Mouse (Mus musculus) heart, embryonic 14.5 days (tissue): ENCODE results near the gene Coq10a. TPM values are rescaled to one million over a fixed set of nuclear protein-coding genes. Genes with fewer than 3 reads are reported as not detected.

Source experiments
- ATAC-seq: fragments of 200-750 bp; cut with Nextera tagmentation; 2 replicates; pipeline ENCODE4 v1.8.0; 2017; ENCODE audit warnings: low read depth, moderate TSS enrichment; ENCODE audit not compliant: insufficient number of reproducible peaks, insufficient read depth, low FRiP score
- H3K27ac ChIP-seq, 2 experiments: fragments of 200-500 bp in 1 of 2; fragments of 300-500 bp in 1 of 2; sonication (generic) in 1 of 2; replicated peaks in 1 of 2; 2 replicates each; pipeline ENCODE4 v1.5.1; 2012 to 2014; ENCODE audit warnings: low read depth in 2 of 2, low read length in 2 of 2, control low read depth in 1 of 2, mild to moderate bottlenecking in 1 of 2, mixed read lengths in 1 of 2; ENCODE audit not compliant: control insufficient read depth in 1 of 2, insufficient read depth in 1 of 2
- H3K27me3 ChIP-seq: fragments of 300-500 bp; sonication (generic); 2 replicates; pipeline ENCODE4 v1.6.1; 2014; ENCODE audit warnings: mild to moderate bottlenecking, low read length, control low read depth; ENCODE audit not compliant: control insufficient read depth, insufficient read depth
- H3K36me3 ChIP-seq: fragments of 300-500 bp; sonication (generic); 2 replicates; pipeline ENCODE4 v1.6.1; 2014; ENCODE audit warnings: mild to moderate bottlenecking, control low read depth, low read length, mixed read lengths; ENCODE audit not compliant: control insufficient read depth, insufficient read depth
- H3K4me1 ChIP-seq, 2 experiments: fragments of 200-500 bp in 1 of 2; fragments of 300-500 bp in 1 of 2; sonication (generic) in 1 of 2; 2 replicates each; pipeline ENCODE4 v1.6.1; 2012 to 2014; ENCODE audit warnings: low read length in 2 of 2, control low read depth in 1 of 2, mixed read lengths in 1 of 2; ENCODE audit not compliant: control insufficient read depth in 2 of 2, insufficient read depth in 2 of 2
- H3K4me2 ChIP-seq: fragments of 300-500 bp; sonication (generic); 2 replicates; pipeline ENCODE4 v1.6.1; 2014; ENCODE audit warnings: mild to moderate bottlenecking, low read length
- H3K4me3 ChIP-seq, 2 experiments: fragments of 200-500 bp in 1 of 2; fragments of 300-500 bp in 1 of 2; sonication (generic) in 1 of 2; 2 replicates each; pipeline ENCODE4 v1.5.1; 2012 to 2014; ENCODE audit warnings: low read length in 2 of 2, mild to moderate bottlenecking in 2 of 2, control low read depth in 1 of 2, low read depth in 1 of 2, moderate library complexity in 1 of 2; ENCODE audit not compliant: control insufficient read depth in 1 of 2, insufficient read depth in 1 of 2
- H3K9ac ChIP-seq: fragments of 300-500 bp; sonication (generic); 2 replicates; pipeline ENCODE4 v1.6.1; 2014; ENCODE audit warnings: mild to moderate bottlenecking, low read length
- H3K9me3 ChIP-seq: fragments of 300-500 bp; sonication (generic); 2 replicates; pipeline ENCODE4 v1.6.1; 2016; ENCODE audit warnings: low read length, control low read depth; ENCODE audit not compliant: control insufficient read depth
- WGBS: fragments of 180-500 bp; shearing (Covaris S2); extraction: QIAGEN DNeasy Blood & Tissue Kit; methylation state at CpG from one replicate; pipeline ENCODE4 v1.1.7; 2014; 5-methylcytosine and 5-hydroxymethylcytosine counted together
- polyA plus RNA-seq: library from polyadenylated mRNA; unstranded; fragments of >200 nt; fragmentation: Nextera tagmentation; extraction: Ambion mirVana; gene quantifications from 2 replicates; pipeline ENCODE4 v1.2.1, GENCODE M21; 2014

Coq10a gene
- 23.5 TPM in 2 replicates for polyA plus RNA-seq

DNA sequence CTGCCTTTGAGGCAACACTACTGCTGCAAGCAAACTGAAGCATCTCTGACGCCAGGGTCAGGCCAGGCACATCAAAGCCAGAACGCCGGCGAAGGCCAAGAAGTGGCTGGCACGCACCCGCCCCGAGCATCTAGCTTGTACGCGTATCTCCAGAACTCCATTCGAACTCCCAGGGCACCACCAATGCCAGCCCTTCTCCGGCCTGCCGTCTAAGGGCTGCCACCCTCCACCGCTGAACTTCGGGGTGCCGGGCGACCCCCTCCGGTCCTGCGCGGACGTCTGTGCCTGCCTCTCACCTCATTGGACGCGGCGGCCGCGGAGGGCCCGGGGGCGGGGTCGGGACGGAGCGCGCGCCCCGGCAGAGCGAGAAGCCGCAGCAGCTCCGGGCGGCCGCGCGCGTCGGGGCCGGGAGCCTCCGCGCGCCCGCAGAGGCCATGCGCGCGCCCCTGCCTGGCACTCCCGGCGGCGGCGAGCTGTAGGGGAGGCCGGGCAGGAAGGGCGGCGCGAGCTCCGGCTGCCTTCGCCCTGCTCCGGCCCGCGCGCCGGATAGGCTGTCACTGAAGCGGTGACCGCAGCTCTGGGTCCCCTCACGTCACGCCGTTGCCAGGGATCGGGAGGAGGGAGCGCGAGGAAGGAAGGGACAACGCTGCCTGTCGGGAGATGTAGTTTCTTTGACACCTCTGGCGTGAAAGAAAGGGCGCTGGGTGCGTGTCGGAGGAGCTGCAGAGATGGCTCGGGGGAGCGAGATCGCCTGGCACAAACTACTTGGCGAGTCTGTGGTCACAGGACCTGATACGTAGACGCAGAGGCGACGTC lies at the start of gene Coq10a:
Gene Coq10a (minus strand): TSS at position 596 of the 816 bp plus-strand sequence.
- H3K4me2 ChIP-seq, result peak within 1 kb of the TSS; percentile 89
- H3K9ac ChIP-seq, result peak within 1 kb of the TSS; percentile 78
- peak; percentile 96 for ATAC-seq
- no peaks in the 10 kb centered on the region for H3K27me3 ChIP-seq
- H3K4me3 ChIP-seq, result peak within 1 kb of the TSS; percentile 68 to 69
- WGBS, result under 1% methylated on average over 77 of the region's 87 CpGs
- H3K9me3 ChIP-seq, result no peaks in the 10 kb centered on the region
- H3K36me3 ChIP-seq, result peaks cover 17% of the 10 kb centered on the region
- peaks cover 8 to 16% of the 10 kb centered on the region in 2 experiments for H3K4me1 ChIP-seq
- H3K27ac ChIP-seq, result peak within 1 kb of the TSS; percentile 88 to 90

DNA sequence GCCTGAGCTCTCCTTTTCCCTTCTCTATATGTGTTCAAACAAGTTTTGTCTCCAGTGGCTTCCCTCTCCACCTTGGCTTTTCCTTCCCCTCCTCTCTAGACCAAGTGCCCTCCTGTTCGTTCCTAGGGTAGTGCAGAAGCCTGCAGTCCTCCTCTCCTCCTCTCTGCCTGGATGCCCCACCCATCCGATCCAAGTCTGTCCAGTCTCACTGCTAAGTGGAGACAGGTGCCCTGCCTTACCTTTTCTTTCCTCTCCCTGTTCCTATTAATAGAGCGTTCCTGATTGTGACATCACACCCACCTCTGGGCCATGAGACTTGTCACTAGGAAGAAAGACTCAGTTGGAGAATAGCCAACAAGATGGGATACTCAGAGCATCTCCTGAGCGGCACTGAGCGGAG lies 46.1 kb upstream of the Coq10a start:
- no peak overlapping the region for H3K4me2 ChIP-seq
- no peak for ATAC-seq
- H3K27me3 ChIP-seq, result no peaks in the 10 kb centered on the region
- H3K9me3 ChIP-seq, result no peaks in the 10 kb centered on the region
- no peak overlapping the region for H3K9ac ChIP-seq
- 76% methylated on average over 5 of the region's 5 CpGs for WGBS
- peaks cover 62% of the 10 kb centered on the region for H3K36me3 ChIP-seq
- peaks cover 6 to 23% of the 10 kb centered on the region in 2 experiments for H3K4me1 ChIP-seq
- H3K4me3 ChIP-seq, result no peak overlapping the region
- no peak overlapping the region for H3K27ac ChIP-seq

DNA sequence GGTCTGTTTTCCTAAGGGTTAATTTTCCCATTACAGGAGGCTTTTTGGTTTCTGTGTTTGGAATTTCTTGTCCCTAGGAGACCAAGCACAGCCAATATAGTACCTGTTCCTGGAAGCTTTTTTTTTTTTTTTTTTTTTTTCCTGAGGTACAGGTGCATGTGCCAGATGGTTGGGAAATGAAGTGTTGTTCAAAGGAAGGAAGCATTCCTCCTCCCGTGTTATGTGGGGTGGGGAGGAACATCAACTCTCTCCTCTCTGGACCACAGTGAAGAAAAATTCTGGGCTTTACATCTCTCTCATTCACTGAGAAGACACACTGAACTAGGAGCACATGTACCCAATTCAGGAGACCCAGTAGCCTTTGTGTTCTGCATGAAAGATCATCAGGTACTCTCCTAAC lies 44.3 kb upstream of the Coq10a start:
- peaks cover 10 to 30% of the 10 kb centered on the region in 2 experiments for H3K4me1 ChIP-seq
- H3K27me3 ChIP-seq, result no peaks in the 10 kb centered on the region
- no peak overlapping the region for H3K4me3 ChIP-seq
- 66% methylated on average over 1 of the region's 1 CpGs for WGBS
- H3K36me3 ChIP-seq, result peaks cover 49% of the 10 kb centered on the region
- no peaks in the 10 kb centered on the region for H3K9me3 ChIP-seq
- H3K9ac ChIP-seq, result no peak overlapping the region
- no peak for ATAC-seq
- H3K27ac ChIP-seq, result no peak overlapping the region
- H3K4me2 ChIP-seq, result peak overlapping the region; percentile 94; the same call in 1 of the 2 replicates

DNA sequence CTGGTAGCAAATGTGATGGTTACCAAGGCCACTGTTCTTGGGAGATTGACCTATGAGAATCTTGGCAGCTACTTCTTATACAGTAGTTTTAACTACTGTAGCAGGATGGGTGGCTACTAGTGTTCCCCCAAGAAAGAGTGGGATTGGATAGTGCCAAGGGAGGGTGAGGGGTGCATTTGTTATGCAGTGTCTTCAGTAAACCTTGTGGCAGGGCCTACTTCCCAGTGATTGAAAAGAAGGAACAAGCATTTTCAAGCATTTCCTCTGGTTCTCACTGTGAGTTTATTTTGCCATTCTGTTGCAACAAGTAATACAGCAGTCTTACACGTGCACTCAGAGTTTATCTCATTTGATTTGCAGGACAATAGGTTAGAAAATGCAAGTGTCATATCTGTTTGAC lies 43.8 kb upstream of the Coq10a start:
- Histone ChIP-seq H3K4me2 (peak overlapping the region; percentile 94), H3K9ac (peak overlapping the region; percentile 73), H3K4me3 (peak overlapping the region; percentile 80 to 82), H3K27ac (peak overlapping the region in 1 of 2 experiments; percentile 92; a peak in 1 of 4 replicates), H3K36me3 (peaks cover 49% of the 10 kb centered on the region), H3K9me3 (no peaks in the 10 kb centered on the region), H3K27me3 (no peaks in the 10 kb centered on the region), H3K4me1 (peaks cover 10 to 30% of the 10 kb centered on the region in 2 experiments)
- WGBS, result 32% methylated on average over 1 of the region's 1 CpGs
- no peak for ATAC-seq

DNA sequence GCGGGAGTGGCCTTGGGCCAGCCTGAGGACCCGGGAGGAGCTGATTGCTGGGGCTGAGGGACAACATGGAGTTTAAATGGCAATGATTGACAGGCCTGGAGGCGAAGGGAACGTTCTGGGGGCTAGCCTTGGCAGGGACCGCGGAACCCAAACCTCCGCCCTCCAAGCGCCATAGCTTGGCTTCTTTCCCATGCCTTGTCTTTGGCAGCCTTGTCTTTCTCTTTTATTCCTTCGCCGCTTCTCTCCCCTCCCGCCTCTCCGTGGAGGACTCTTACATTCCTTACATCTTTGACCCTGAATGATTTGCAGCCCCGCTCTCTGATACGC lies 43.2 kb upstream of the Coq10a start:
- H3K36me3 ChIP-seq, result peaks cover 49% of the 10 kb centered on the region
- no peaks in the 10 kb centered on the region for H3K27me3 ChIP-seq
- peak overlapping the region; percentile 72 to 92 for H3K27ac ChIP-seq
- under 1% methylated on average over 14 of the region's 14 CpGs for WGBS
- peak overlapping the region; percentile 73 for H3K9ac ChIP-seq
- peak overlapping the region; percentile 94 for H3K4me2 ChIP-seq
- H3K4me1 ChIP-seq, result peaks cover 10 to 30% of the 10 kb centered on the region in 2 experiments
- peak overlapping the region; percentile 80 to 82 for H3K4me3 ChIP-seq
- no peaks in the 10 kb centered on the region for H3K9me3 ChIP-seq
- ATAC-seq, result no peak

DNA sequence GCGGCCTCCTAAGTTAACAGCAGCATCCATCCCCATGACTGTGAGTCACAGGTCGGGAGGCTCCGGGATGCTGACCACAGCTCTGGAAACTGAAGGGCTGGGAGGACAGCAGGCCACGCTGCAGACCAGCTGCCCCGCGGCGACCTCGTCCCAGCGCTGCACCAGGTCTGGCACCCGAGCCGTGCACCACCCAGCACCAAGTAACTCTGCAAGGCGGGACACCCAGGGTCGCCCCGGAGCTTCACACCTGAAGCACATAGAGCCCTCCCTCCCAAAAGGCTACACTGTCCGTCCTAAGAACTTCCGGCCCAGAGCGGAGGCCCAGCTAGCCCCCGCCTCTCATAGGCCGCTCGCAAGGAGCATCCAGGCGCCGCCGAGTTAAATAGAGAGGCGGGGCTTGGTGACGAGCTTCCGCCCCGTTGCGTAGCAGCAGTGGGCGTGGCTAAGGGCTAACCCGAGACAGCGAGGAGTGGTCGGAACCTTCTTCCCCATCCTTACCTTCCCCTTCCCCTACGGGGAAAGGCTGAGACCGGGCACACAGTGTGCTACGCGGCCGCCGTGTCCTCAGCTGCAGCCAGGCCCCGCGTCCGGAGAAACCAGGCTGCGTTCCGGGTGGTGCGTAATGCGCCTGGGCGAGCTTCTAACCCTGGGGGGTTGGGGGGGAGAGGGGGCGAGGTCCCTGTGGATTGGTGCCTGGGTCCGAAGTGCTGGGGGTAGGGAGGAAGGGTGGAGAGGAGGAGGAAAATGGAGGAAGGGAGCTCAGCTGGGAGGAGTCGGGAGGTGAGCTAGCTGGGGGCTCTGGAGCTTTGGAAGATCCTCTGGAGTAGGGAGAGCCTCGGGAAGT lies 42.6 kb upstream of the Coq10a start, which contains the start of the genes Nabp2 and Rnf41:
Gene Nabp2 (minus strand): TSS at position 282 of the 844 bp plus-strand sequence.
Gene Rnf41 (plus strand): TSS at position 447 of the 844 bp plus-strand sequence.
- WGBS, result under 1% methylated on average over 50 of the region's 50 CpGs
- H3K4me2 ChIP-seq, result peak within 1 kb of the TSS; percentile 94
- no peaks in the 10 kb centered on the region for H3K9me3 ChIP-seq
- peaks cover 10 to 30% of the 10 kb centered on the region in 2 experiments for H3K4me1 ChIP-seq
- peaks cover 48% of the 10 kb centered on the region for H3K36me3 ChIP-seq
- peak within 1 kb of the TSS; percentile 73 for H3K9ac ChIP-seq
- peak within 1 kb of the TSS; percentile 80 to 82 for H3K4me3 ChIP-seq
- ATAC-seq, result peak; percentile 86
- H3K27me3 ChIP-seq, result no peaks in the 10 kb centered on the region
- peak within 1 kb of the TSS; percentile 78 to 92 for H3K27ac ChIP-seq

DNA sequence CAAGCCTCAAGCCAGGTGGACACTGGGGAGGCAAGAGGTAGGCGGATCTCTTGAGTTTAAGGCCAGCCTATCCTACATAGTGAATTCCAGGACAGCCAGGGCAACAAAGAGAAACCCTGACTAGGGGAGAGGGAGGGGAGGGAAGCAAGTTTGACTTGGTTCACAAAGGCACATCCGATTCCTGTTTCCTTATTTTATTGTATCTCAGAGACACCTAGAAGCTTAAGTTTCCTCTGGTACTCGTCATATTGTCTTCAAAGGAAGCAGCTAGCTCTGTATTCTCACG lies 41.7 kb upstream of the Coq10a start:
- H3K27me3 ChIP-seq, result no peaks in the 10 kb centered on the region
- H3K27ac ChIP-seq, result peak overlapping the region; percentile 68 to 92
- H3K9me3 ChIP-seq, result no peaks in the 10 kb centered on the region
- H3K4me3 ChIP-seq, result peak overlapping the region; percentile 36 to 82
- 24% methylated on average over 4 of the region's 4 CpGs for WGBS
- peak overlapping the region; percentile 73 for H3K9ac ChIP-seq
- peaks cover 10 to 30% of the 10 kb centered on the region in 2 experiments for H3K4me1 ChIP-seq
- no peak for ATAC-seq
- peak overlapping the region; percentile 94 for H3K4me2 ChIP-seq
- H3K36me3 ChIP-seq, result peaks cover 48% of the 10 kb centered on the region
